Comparison of ENCODE assay signal across 8 mouse cellular contexts in the genomic region with DNA sequence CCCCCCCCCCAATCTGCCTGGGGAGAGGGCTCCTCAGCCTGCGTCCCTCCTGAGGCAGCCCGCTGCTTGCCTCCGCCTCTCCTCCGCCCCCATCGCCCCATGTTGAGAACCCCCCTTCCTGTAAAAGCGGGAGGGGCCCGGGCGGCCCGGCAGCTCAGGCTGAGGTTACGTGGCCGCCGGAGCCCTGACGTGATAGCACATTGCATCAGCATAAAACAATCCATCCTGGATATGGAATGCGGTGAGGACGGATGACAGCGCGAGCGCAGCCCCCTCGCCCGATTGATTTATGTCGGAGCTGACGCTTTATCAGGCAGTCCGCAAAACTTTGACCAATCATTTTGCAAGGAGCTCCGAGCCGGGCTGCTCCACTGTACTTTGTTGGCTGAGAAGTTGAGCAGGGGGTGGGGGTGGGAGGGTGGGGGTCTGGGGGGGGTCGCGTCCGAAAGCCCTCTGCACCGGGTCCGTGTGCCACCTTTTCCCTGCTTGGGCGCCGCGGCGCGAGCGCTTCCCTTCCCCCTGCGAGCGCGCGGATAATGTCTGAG. TPM values are rescaled to one million over a fixed set of nuclear protein-coding genes. Genes with fewer than 3 reads are reported as not detected.
A peak's percentile ranks its signal among the peaks of the same experiment; 100 is the strongest.
DNase-seq lines count a peak whose midpoint lies in the region; ATAC-seq lines count a peak whose summit lies in the region.

TSS of gene Hoxb9 (plus strand) at position 462 of the 545 bp plus-strand sequence.

- no peak for ATAC-seq in heart, embryonic 15.5 days (replicated peaks; ENCODE audit: insufficient number of reproducible peaks, insufficient read depth, low FRiP score, low read depth)
- ATAC-seq in neural tube, embryonic 15.5 days (ENCODE audit: low FRiP score), result peak; percentile 79

- peak within 1 kb of the TSS; percentile 37 for H3K4me3 ChIP-seq in heart, embryonic 15.5 days
- peak within 1 kb of the TSS; percentile 59 for H3K4me3 ChIP-seq in neural tube, embryonic 15.5 days (replicated peaks)

- no peak within 1 kb of the TSS for H3K27ac ChIP-seq in heart, embryonic 15.5 days
- H3K27ac ChIP-seq in neural tube, embryonic 15.5 days (replicated peaks), result peak within 1 kb of the TSS; percentile 99

- no peaks in the 10 kb centered on the region for H3K36me3 ChIP-seq in heart, embryonic 15.5 days
- H3K36me3 ChIP-seq in neural tube, embryonic 15.5 days, result no peaks in the 10 kb centered on the region

- peaks cover 99% of the 10 kb centered on the region for H3K27me3 ChIP-seq in heart, embryonic 15.5 days
- no peaks in the 10 kb centered on the region for H3K27me3 ChIP-seq in neural tube, embryonic 15.5 days (replicated peaks)

- H3K9ac ChIP-seq in heart, embryonic 15.5 days, result no peak within 1 kb of the TSS
- H3K9ac ChIP-seq in neural tube, embryonic 15.5 days (replicated peaks), result peak within 1 kb of the TSS; percentile 96

- WGBS in heart, embryonic 15.5 days, result 1% methylated on average over 37 of the region's 40 CpGs
- WGBS in neural tube, embryonic 15.5 days, result under 1% methylated on average over 39 of the region's 40 CpGs

- DNase-seq in heart, postnatal 14 days, result no peak
- peak; percentile 89 for DNase-seq in adrenal gland, postnatal 25 days
- DNase-seq in kidney, adult 8-10 months, result peak; percentile 53 to 73
- DNase-seq in cerebellum, postnatal 25 days, result no peak
- no peak for DNase-seq in B cell, adult 2 months
- no peak for DNase-seq in layer of hippocampus, postnatal 14 days (ENCODE audit: low spot score in 2 of 2)

- no peaks in the 10 kb centered on the region for H3K9me3 ChIP-seq in heart, embryonic 15.5 days (replicated peaks)
- H3K9me3 ChIP-seq in neural tube, embryonic 15.5 days (replicated peaks), result no peaks in the 10 kb centered on the region

- intact Hi-C loops in heart, postnatal 14 days (cut with DNase I), result no loop called here

- H3K4me2 ChIP-seq in heart, embryonic 15.5 days, result peak within 1 kb of the TSS; percentile 49
- H3K4me2 ChIP-seq in neural tube, embryonic 15.5 days, result peak within 1 kb of the TSS; percentile 87

- H3K4me1 ChIP-seq in heart, embryonic 15.5 days (replicated peaks), result peaks cover 22% of the 10 kb centered on the region
- H3K4me1 ChIP-seq in neural tube, embryonic 15.5 days, result peaks cover 84% of the 10 kb centered on the region

RNA-seq across cellular contexts. Expression of gene Hoxb9, which starts in this region (rescaled TPM):
- polyA plus RNA-seq in heart, embryonic 15.5 days (2015; fragmentation: Nextera tagmentation; extraction: Ambion mirVana), result 0.06 TPM in 1 of 2 replicates, not detected in the other
- not detected for total RNA-seq in heart, postnatal 14 days (2021)
- 202 and 263 TPM in 2 replicates for total RNA-seq in adrenal gland, postnatal 25 days (2021)
- 55.7 and 57.5 TPM in 2 replicates for polyA plus RNA-seq in neural tube, embryonic 15.5 days (2015; fragmentation: Nextera tagmentation; extraction: Ambion mirVana)
- not detected for total RNA-seq in layer of hippocampus, postnatal 14 days (2021)

Comparison
In these comparisons a context has a peak if more than half of its experiments do, and no peak if none do; other contexts are left out.
1. RNA of gene Hoxb9 (total RNA-seq): 202 to 263 TPM in adrenal gland, postnatal 25 days; not detected in heart, postnatal 14 days and not detected in layer of hippocampus, postnatal 14 days; every median in the first group is over 100 times any median in the second.
2. RNA of gene Hoxb9 (polyA plus RNA-seq): 55.7 to 57.5 TPM in neural tube, embryonic 15.5 days; 0.06 TPM in heart, embryonic 15.5 days; every median in the first group is over 10 times any median in the second.
3. DNase-seq: peak in adrenal gland, postnatal 25 days (single experiment) and kidney, adult 8-10 months (2 of 2); none in heart, postnatal 14 days (0 of 2), cerebellum, postnatal 25 days (0 of 2), B cell, adult 2 months (0 of 2) and layer of hippocampus, postnatal 14 days (0 of 2).